Mouse (Mus musculus) spleen, adult 2 months (tissue): Measurements from ENCODE around the gene Fis1.

Experiments
- CTCF ChIP-seq: fragments of 200-500 bp; IDR thresholded peaks from 2 replicates; pipeline ENCODE4 v1.5.1; 2011; ENCODE audit warnings: mild to moderate bottlenecking, inconsistent platforms; ENCODE audit not compliant: insufficient read depth, insufficient read length, insufficient replicate concordance; ENCODE audit errors: extremely low read depth
- POLR2A ChIP-seq: fragments of 200-500 bp; IDR thresholded peaks from 2 replicates; pipeline ENCODE4 v1.6.1; 2011; ENCODE audit warnings: low read depth, low read length, inconsistent platforms

GRCm38 (mm10) chr5:136942781-136943180 is 10.3 kb upstream of the Fis1 start:
- TF ChIP-seq CTCF (no peak), POLR2A (no peak)
